Mouse (Mus musculus) CD4-positive, CD25-positive, alpha-beta regulatory T cell, adult 2 months (primary cell): ENCODE measurements around the gene 1600002K03Rik.
A peak's percentile ranks its signal among the peaks of the same experiment; 100 is the strongest.
"Not testable (repeated sequence)": the region's sequence is repeated elsewhere in the genome, so short reads cannot be mapped to it uniquely, and the experiment has no call there.

Experiments
- DNase-seq: peaks from one replicate; pipeline ENCODE4 v3.0.0-alpha.2; 2012; ENCODE audit warnings: low read depth, low spot score

Gene 1600002K03Rik

DNA sequence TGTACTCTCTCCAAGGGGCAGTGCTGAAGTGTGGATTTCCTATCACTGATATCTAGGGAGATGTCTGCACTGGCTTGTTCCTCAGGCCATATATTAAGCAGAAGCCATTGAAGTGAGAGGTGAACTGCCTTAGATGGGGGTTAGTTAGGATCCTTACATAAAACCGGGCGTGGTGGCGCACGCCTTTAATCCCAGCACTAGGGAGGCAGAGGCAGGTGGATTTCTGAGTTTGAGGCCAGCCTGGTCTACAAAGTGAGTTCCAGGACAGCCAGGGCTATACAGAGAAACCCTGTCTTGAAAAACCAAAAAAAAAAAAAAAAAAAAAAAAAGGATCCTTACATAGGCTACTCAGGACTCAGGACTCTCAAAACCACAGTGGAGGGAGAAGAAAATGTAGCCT, 6.6 kb upstream of the 1600002K03Rik start:
- DNase-seq = not testable (repeated sequence)

DNA sequence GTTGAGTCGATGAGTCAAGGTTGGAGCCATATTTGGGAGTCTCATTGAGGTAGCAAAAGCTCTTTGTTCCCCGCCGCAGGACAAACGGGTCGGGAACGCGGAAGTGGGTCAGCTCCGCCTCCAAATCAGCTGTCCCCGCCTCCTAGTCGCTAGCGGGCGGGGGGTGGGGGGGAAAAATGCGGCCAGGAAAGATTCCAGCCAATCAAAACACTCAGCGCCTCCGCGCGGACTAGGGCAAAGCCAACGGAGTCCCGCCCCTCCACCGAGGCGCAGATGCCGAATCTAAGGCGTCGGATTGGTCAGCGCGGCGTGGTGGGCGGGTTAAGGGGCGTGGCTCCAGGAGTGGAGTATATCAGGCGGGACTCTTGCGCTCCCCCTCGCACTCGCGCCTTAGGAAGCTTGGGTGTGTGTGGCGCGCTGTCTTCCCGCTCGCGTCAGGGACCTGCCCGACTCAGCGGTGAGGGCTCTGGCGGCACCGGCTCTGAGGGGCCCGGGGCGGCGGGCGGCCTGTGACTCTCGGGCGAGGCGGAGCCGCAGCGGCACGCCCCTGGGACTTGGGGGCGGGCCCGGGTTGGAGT, 5.2 kb upstream of the 1600002K03Rik start:
- DNase-seq = peak; percentile 99

DNA sequence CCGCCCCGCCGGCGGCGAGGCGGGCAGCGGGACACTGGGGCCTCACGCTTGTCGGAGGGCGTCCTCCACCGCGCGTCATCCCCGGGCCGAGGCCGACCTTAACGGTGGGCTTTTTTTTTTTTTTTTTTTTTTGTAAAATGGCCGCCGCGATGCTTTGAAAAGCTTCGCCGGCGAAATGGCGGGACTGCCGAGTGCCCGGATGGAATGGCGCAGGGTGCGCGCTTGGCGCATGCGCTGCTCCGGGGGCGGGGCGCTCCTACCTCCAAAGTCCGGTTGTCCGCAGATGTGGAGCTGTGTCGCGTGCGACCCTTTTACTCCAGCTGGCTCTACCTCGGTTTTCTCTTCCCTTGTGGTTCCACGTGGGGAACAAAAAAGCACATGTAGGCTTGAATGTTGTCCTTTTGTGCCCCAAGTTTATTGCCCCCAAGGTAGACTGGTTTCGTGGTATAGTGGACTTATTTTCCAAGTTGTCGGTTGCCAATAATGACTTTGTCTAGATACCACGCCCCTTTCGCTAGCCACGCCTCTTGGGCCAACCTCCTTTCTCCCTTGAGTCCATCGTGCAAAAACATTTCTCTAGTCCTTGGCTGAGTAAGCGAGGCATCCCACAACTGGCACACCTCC, 4.6 kb upstream of the 1600002K03Rik start:
- DNase-seq = peak; percentile 92

DNA sequence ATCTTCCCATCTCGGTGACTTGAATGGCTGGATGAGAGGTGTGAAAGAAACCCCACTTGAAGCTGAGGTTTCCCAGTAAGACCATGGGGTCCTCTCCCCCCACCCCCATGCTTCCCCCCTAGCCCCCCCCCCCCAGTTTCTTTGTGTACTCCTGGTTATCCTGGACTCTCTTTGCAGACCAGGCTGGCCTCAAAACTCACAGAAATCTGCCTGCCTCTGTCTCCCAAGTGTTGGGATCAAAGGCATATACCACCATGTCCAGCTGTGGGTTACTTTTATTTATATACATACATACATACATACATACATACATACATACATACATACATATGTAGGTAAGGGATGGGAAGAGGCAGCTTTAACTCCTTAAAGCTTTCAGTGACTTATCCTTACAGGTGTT, 3.7 kb upstream of the 1600002K03Rik start:
- no peak for DNase-seq

DNA sequence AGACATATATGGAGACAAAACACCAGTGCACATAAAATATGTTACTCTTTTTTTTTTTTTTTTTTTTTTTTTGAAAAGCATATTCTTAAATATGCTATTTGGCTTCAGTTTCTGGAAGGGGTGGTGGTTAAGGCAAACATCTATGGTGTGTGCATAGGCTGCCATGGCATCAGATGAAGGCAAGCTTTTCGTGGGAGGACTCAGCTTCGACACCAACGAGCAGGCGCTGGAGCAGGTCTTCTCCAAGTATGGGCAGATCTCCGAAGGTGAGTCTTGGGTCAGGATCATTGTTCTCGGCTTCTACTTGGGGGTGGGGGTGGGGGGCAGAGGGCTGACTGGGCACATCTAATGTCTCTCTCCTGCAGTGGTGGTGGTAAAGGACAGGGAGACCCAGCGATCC, 3.1 kb upstream of the 1600002K03Rik start:
- peak; percentile 12 for DNase-seq

DNA sequence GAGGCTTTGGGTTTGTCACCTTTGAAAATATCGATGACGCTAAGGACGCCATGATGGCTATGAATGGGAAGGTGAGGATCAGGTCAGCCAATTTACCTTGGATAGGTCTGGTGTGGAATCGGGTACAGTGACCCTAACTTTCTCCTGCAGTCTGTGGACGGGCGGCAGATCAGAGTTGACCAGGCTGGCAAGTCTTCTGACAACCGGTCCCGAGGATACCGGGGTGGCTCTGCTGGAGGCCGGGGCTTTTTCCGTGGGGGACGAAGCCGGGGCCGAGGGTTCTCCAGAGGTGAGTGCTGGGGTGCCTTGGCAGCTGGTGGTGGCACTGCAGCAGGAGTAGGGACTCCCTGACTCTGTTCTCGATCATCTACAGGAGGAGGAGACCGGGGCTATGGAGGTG, 2.7 kb upstream of the 1600002K03Rik start:
- peak; percentile 13 for DNase-seq

DNA sequence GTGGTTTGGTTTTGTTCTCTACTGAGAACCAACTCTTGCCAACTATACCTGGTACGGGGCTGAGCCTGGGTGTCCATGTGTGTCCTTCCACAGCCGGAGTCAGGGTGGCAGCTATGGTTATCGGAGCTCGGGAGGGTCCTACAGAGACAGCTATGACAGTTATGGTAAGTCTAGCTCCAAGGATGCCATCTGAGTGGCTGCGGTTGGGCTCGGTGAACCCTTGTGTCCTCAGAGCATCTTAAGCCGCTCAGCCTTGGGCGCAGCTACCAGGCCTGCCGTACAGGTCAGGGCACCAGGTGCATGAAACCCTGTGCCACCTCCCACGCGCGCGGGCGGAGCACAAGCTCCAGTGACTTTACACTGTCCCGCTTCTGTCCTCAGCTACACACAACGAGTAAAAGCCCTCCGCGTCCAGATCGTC, 2.1 kb upstream of the 1600002K03Rik start:
- no peak for DNase-seq

DNA sequence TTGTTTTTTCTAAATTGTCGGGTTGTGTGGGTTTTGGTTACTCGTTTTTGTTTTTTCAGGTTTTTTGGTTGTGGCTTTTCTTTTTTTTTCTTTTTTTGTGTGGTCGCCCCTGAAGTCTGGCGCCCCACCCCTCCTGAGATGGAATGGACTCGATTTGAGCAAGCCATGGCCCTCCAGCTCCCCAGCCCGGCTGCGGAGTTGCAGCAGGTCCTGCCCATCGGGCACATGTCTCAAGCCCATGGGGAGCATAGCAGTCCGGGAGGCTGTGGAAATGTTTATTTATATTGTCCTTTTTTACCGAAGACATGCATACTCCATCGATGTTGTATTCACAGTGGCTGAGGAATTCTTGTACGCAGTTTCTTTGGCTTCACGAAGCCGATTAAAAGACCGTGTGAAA, 1.5 kb upstream of the 1600002K03Rik start:
- peak; percentile 10 for DNase-seq

DNA sequence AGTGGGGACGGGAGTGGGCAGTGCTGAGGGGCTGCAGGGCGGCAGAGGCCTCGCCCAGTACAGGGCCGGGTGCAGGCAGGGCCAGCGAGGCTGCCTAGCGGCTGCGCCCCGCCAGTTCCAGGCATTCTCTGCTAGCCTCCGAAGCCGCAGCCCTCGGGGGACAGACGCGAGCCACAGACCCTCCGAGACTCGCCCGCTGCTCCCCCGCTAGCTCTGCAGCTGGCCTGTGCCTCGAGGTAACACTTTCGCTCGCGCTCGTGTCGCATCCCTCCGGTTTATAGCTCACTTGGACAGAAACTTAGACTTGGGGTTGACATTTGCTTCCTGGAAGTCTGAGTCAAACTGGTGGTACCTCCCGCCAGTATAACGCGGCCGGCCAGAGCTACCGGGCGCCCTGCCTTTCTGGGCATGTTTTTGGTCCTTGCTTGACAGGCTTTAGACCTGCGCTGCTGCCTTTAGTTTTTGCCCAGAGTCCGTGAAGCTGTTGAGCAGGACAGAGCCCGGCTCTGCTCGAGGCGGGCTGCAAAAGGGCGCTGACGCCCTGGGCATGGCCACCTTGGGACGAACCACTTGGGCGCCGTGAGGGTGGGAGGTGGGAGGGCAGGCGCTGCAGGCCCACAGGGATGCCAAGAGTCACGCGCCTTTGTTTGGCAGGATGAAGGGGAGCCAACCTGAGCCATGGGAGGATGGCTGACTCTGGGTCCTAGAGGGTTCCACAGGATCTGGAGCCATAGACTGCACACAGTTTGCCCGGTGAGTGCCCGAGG, 801 bp upstream of the 1600002K03Rik start:
- peak; percentile 22 for DNase-seq

DNA sequence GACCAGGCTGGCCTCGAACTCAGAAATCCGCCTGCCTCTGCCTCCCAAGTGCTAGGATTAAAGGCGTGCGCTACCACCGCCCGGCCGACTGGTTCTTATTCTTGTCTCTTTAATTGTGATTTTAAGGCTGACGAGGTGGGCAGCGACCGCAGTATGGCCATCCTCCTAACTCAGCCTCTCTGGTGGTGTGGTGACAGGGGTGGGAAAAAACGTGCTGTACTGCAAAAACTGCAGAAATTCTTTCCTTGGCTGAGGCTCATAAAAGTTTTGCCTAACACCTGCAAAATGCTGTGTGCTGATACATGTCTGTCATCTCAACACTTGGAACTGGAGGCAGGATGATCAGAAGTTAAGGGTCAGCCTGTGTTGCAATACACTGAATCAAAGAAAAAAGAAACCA, 614 bp downstream of the 1600002K03Rik start:
- no peak for DNase-seq

DNA sequence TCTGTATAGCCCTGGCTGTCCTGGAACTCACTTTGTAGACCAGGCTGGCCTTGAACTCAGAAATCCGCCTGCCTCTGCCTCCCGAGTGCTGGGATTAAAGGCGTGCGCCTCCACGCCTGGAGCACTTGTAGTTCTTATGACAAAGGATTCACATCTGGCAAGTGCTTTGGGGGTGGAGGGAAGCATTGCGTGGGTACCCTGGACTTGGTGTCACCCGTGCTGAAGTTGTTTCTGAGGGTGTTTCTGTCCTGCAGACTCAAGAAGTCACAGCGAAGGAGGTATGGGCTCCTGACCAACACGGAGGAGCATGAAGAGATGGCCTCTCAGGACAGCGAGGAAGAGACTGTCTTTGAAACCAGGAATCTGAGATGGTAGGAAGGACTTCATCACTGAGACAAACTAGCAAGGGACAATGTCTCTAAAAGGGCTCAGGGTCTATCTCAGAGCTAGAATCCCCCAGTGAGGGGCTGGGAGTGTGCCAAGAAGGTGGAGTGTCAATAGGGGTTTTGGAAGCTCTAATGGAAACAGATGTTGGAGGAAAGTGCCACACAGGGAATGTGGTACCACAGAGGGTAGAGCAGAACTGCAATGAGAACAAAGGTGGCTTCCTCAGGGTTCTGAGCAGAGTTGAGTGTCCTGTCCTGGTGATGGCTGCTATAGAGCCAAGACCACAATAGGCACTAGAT, 1.4 kb downstream of the 1600002K03Rik start:
- no peak for DNase-seq

DNA sequence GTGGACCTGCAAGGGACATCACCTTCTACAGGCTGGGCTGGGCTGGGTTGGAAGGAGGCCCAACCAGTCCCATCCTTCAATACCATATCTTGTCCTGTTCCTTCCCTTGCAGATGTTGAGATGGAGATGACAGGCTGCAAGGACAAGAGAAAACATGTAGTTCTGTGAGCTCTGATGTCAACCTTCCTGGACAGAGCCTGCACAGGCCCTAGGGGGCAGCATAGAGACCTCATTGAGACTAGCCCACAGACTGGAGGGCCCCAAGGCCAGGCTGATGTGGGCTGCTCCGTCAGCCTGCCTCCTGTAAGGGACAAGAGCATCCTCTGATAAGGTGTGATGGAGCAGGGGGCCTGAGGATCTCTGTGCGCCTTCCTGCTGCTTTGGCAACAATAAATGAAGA, 2.0 kb downstream of the 1600002K03Rik start:
- peak; percentile 75 for DNase-seq

DNA sequence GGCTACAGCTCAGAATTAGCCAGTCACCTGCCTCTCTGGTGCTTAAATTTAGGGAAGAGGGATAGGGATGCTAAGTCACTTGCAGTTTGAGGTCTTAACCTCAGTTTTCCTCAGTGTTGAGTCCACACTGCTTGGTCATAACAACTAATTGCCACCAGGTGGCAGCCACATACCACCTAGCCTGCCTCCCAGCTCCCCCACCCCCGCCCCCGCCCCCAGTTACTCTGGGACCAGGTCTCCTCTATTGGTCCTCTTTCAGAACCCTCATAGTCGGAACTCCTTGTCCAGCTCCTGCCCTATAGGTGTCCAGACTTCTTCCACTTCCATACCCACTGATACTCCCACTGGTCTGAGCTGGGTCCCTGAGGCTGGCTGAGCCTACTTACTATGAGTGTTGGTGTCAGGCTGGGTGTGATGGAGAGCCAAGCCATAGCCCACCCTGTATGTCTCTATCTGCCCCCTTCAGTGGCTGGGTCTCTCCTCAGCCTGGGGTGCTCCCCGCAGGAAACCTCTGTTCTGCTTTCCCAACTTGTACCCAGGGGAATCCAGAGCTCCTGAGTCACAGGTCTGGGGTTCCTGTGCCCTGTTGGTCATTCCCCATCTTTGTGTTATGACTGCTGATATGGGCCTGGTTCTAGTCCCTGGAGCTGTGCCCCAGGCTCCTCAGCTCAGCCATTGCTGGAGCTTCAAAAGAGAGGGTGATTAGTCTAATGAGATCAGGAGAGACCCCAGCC, 3.0 kb downstream of the 1600002K03Rik start:
- DNase-seq = peak; percentile 78

DNA sequence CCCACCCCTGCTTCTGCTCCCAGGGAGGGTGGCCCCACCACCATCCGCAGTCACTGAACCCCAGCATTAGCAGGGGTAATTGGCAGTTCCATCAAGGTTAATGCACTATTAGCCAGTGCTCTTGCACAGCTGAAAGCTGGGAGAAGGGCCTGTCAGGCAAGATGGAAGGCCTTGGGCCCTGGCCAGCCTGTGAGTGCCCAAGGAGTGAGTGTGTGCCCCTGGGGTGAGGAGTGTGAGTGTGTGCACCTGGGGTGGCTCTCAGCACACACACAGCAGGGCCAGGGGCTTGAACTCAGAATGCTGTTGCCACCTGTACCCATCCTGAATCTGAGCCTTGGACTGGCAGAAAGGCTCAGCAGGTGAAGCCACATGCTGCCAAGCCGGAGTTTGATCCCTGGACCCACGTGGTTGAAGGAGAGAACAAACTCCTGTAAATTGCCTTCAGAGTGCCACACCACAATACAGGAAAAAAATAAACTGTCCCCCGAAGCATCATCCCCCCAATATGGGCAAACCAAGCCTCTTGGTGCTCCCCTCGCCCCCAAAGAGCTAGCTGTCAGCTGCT, 3.6 kb downstream of the 1600002K03Rik start:
- DNase-seq = no peak

DNA sequence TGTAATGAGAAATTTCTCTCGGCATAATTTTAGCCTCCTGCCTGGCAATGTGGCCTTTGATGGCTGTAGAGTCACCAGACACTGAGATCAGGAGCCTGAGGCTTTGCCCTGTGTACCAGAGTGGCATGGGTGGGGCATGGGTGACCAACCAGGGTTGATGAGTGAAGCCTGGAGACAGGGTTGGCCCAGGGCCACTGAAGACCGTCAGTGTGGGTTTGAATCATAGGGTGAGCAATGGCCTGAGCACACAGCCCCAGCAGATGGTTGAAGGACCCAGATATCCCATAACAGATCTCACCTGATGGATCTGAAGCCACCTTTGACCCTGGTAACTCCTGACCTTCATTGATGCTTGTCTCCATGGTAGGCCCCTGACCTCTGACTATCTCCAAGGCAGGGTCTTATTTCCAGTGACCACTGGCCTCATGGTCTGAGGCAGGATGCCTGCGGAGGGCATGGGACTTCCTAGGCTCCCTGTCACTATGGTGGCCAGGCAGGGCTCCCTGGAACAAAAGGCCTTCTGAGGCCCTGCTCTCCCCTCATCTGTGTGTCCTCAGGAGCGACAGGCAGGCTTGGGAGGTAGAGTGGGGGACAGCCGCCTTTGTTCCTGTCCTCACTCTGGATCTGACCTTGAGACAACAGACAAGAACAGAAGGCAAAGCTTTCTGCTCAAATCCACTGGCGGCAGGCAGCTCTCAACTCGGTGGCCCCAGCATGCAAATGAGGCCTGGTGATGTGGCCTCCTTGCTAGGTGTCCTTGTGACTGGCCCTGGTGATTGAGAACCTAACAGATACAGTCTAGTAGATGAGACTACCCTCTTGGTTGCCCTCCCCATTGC, 4.9 kb downstream of the 1600002K03Rik start:
- DNase-seq = no peak

DNA sequence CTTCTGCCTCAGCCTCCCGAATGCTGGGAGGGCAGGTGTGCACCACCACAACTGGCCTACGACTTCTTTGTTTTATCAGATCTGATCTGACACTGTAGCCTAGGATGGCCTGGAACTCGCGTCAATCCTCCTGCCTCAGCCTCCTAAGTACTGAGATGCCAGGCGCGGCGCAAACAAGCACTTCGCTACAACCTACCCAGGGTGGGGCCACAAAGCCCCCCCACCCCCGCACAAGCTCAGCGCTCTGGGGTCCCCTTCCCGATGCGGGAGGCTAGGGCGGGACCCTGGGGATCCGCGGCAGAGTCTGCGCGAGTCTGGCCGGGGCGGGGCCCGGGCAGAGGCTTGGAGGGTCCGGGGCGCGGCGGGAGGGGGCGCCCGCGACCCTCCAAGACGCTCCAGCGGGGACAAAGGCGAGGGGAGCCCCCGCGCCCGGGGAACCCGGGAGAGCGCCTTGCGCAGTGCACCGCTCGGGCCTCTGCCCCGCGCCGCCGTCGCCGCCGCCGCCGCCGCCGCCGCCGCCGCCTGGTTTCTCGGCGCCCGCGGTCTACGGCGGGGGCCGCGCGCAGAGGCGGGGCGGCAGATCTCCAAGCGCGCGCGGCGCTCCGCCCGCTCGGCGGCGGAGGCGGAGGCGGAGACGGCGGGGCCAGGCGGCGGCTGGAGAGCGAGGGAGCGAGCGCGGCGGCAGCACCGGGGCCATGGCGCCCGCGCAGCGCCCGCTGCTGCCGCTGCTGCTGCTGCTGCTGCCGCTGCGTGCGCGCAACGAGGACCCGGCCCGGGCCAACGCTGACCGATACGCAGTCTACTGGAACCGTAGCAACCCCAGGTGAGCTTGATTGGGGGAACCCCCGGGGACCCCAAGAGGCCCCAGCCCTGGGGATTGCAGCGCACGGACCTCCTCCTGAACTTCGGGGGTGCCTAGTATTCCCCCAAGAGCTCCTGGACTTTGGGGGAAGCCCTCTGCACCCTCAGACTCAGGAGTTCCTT, 6.6 kb downstream of the 1600002K03Rik start, which contains the start of gene Efna2:
Gene Efna2 (plus strand): TSS at position 415 of the 984 bp plus-strand sequence.
- peak; percentile 55 for DNase-seq

DNA sequence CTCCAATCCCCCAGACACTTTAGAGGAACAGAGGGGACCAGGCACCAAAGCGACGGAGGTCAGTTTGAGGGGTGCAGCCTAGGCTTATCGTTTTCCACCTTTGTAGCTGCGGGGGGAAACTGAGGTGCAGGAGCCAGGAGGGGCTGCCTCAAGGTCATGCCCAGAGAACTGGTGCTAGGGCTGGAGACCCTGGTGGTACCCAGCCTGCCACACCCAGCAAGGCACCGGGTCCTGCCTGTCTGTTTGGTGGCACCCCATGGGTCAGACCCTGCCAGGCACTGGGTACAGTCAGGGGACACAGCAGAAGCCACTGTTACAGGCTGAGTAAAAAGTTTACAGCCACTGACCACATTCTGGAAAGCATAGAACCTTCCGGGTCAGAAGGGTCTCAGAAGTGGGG, 7.5 kb downstream of the 1600002K03Rik start:
- DNase-seq = no peak

DNA sequence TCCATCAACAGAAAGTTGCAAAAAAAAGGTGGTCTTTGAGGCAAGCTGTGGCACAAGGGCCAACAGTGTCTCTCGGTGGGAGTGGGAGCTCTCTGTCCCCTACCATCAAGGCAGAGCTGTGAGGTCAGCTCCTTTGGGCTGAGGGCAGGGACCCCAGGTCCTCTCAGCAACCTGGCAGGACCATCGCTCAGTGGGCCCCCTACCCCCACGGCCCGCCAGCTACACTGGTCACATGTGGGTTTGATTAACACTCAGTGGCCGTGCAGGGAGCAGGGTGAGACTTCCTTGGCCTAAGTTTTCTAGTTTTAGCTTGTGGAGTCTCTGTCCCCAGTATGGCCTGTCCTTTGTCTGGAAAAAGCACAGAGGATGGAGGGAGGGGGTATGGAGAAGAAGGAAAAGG, 8.1 kb downstream of the 1600002K03Rik start:
- DNase-seq = no peak

DNA sequence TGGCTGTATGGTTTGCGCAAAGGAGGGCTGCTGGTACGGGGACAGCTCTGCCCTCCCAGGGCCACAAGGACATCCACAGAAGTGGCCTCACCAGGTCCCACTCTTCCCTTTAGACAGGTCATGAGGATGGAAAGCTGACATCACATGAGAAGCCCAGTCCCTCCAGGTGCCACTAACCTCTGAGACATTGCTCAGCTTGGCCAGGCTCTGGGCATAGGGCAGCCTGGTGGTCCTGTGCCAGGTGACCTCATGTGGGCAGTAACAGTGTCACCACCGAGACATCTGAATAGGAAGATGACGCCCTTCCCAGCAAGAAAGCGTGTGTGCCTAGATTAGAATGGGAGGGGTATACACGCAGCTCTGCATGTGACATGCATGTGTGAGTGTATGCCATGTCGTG, 9.8 kb downstream of the 1600002K03Rik start:
- no peak for DNase-seq
